Comparison of ENCODE assay signal across 11 mouse cellular contexts in genomic region chr6:146770005-146770745, GRCm38 (mm10). TPM values are rescaled to one million over a fixed set of nuclear protein-coding genes. Genes with fewer than 3 reads are reported as not detected.
DNase-seq lines count a peak whose midpoint lies in the region; ATAC-seq and TF ChIP-seq lines count a peak whose summit lies in the region.
"Had no signal": no experiment of that assay in that cellular context is flagged by ENCODE, and none has a peak within 500 bp of the region (broad histone marks: within the 10 kb centered on the region; RNA-seq: fewer than 3 reads in every experiment).

No protein-coding gene starts in this region.

- H3K27me3 ChIP-seq in intestine, embryonic 16.5 days (replicated peaks; ENCODE audit: control insufficient read depth, insufficient read depth, low read length) = no peaks in the 10 kb centered on the region
- H3K27me3 ChIP-seq in intestine, postnatal 0 days (replicated peaks; ENCODE audit: control insufficient read depth, insufficient read depth, low read length) = no peaks in the 10 kb centered on the region
- H3K27me3 ChIP-seq in heart, embryonic 14.5 days (ENCODE audit: control insufficient read depth, insufficient read depth, low read length) = no peaks in the 10 kb centered on the region
- no peaks in the 10 kb centered on the region for H3K27me3 ChIP-seq in limb, embryonic 13.5 days
- H3K27me3 ChIP-seq: forebrain, embryonic 13.5 days; liver, embryonic 13.5 days had no signal

- no peak overlapping the region for H3K9ac ChIP-seq in intestine, embryonic 16.5 days (ENCODE audit: low read depth, low read length)
- H3K9ac ChIP-seq in intestine, postnatal 0 days (ENCODE audit: low read depth, low read length) = no peak overlapping the region
- no peak overlapping the region for H3K9ac ChIP-seq in heart, embryonic 14.5 days (ENCODE audit: low read length)
- H3K9ac ChIP-seq in limb, embryonic 13.5 days = no peak overlapping the region; the same call in 1 of the 2 replicates
- H3K9ac ChIP-seq: forebrain, embryonic 13.5 days; liver, embryonic 13.5 days had no signal

- ATAC-seq in intestine, embryonic 16.5 days = no peak
- ATAC-seq in intestine, postnatal 0 days = no peak
- ATAC-seq in heart, embryonic 14.5 days (ENCODE audit: insufficient number of reproducible peaks, insufficient read depth, low FRiP score, low read depth) = no peak
- ATAC-seq in limb, embryonic 13.5 days (ENCODE audit: low FRiP score, low read depth) = no peak
- ATAC-seq in erythroblast, adult 5-6 weeks (replicated peaks; ENCODE audit: low FRiP score, poor library complexity, severe bottlenecking) = no peak
- ATAC-seq: forebrain, embryonic 13.5 days had no signal

- DNase-seq in frontal cortex, postnatal 10 days (ENCODE audit: low spot score in 2 of 2) = no peak
- DNase-seq in cerebellum, postnatal 10 days = no peak
- DNase-seq: liver, embryonic 13.5 days had no signal

- TF ChIP-seq POLR2A in bone marrow macrophage, adult 2 months (IDR thresholded peaks at IDR 0.05; ENCODE audit: borderline replicate concordance, low read depth, low read length) = no peak

- no peak overlapping the region for H3K4me2 ChIP-seq in intestine, embryonic 16.5 days (ENCODE audit: low read depth, low read length)
- H3K4me2 ChIP-seq in intestine, postnatal 0 days (replicated peaks; ENCODE audit: low read depth) = no peak overlapping the region
- no peak overlapping the region for H3K4me2 ChIP-seq in heart, embryonic 14.5 days (ENCODE audit: low read length)
- no peak overlapping the region for H3K4me2 ChIP-seq in limb, embryonic 13.5 days (replicated peaks)
- H3K4me2 ChIP-seq: forebrain, embryonic 13.5 days; liver, embryonic 13.5 days had no signal

- H3K4me1 ChIP-seq in intestine, embryonic 16.5 days (ENCODE audit: control insufficient read depth, insufficient read depth, low read length) = no peaks in the 10 kb centered on the region
- no peaks in the 10 kb centered on the region for H3K4me1 ChIP-seq in intestine, postnatal 0 days (replicated peaks; ENCODE audit: control insufficient read depth, insufficient read depth, low read length)
- H3K4me1 ChIP-seq in bone marrow macrophage, adult 2 months (ENCODE audit: control insufficient read depth, insufficient read depth, low read length) = peaks cover 16% of the 10 kb centered on the region
- H3K4me1 ChIP-seq in heart, embryonic 14.5 days (ENCODE audit: control insufficient read depth in 2 of 2, insufficient read depth in 2 of 2, low read length in 2 of 2) = peaks cover 0 to 6% of the 10 kb centered on the region in 2 experiments; a peak in 1 of 4 replicates
- peaks cover 9% of the 10 kb centered on the region; the same call in 1 of the 2 replicates for H3K4me1 ChIP-seq in limb, embryonic 13.5 days
- H3K4me1 ChIP-seq: forebrain, embryonic 13.5 days; liver, embryonic 13.5 days had no signal

- H3K36me3 ChIP-seq in intestine, embryonic 16.5 days (ENCODE audit: control insufficient read depth, insufficient read depth, low read length) = 0 out of 2 replicates have a peak, but pooled peaks cover 7% of the 10 kb centered on the region
- H3K36me3 ChIP-seq in intestine, postnatal 0 days (ENCODE audit: control insufficient read depth, insufficient read depth) = peaks cover 33% of the 10 kb centered on the region; the same call in 1 of the 2 replicates
- H3K36me3 ChIP-seq in heart, embryonic 14.5 days (ENCODE audit: control insufficient read depth, insufficient read depth, low read length) = peaks cover 93% of the 10 kb centered on the region
- peaks cover 77% of the 10 kb centered on the region for H3K36me3 ChIP-seq in limb, embryonic 13.5 days

- no peaks in the 10 kb centered on the region for H3K9me3 ChIP-seq in intestine, embryonic 16.5 days (ENCODE audit: control insufficient read depth, low read length)
- no peaks in the 10 kb centered on the region for H3K9me3 ChIP-seq in intestine, postnatal 0 days (ENCODE audit: control insufficient read depth)
- no peaks in the 10 kb centered on the region for H3K9me3 ChIP-seq in heart, embryonic 14.5 days (ENCODE audit: control insufficient read depth, low read length)
- H3K9me3 ChIP-seq in limb, embryonic 13.5 days = no peaks in the 10 kb centered on the region
- H3K9me3 ChIP-seq: forebrain, embryonic 13.5 days; liver, embryonic 13.5 days had no signal

- no peak overlapping the region for H3K4me3 ChIP-seq in intestine, embryonic 16.5 days (ENCODE audit: low read length)
- no peak overlapping the region for H3K4me3 ChIP-seq in intestine, postnatal 0 days (ENCODE audit: low read depth, low read length)
- H3K4me3 ChIP-seq in bone marrow macrophage, adult 2 months (ENCODE audit: insufficient read depth, low read length) = no peak overlapping the region
- no peak overlapping the region for H3K4me3 ChIP-seq in heart, embryonic 14.5 days (ENCODE audit: control insufficient read depth in 1 of 2, insufficient read depth in 1 of 2, low read depth in 1 of 2, low read length in 2 of 2)
- no peak overlapping the region for H3K4me3 ChIP-seq in limb, embryonic 13.5 days
- H3K4me3 ChIP-seq: forebrain, embryonic 13.5 days; left cerebral cortex, adult 2 months; liver, embryonic 13.5 days had no signal

- WGBS in intestine, embryonic 16.5 days = 67% methylated on average over 6 of the region's 6 CpGs
- 57% methylated on average over 6 of the region's 6 CpGs for WGBS in intestine, postnatal 0 days
- WGBS in heart, embryonic 14.5 days = 58% methylated on average over 6 of the region's 6 CpGs
- 54% methylated on average over 6 of the region's 6 CpGs for WGBS in limb, embryonic 13.5 days

- no peak for TF ChIP-seq CTCF in intestine, postnatal 0 days (IDR thresholded peaks at IDR 0.05; ENCODE audit: low read depth)
- TF ChIP-seq CTCF in bone marrow macrophage, adult 2 months (IDR thresholded peaks at IDR 0.05; ENCODE audit: low read depth, low read length) = no peak

- peak overlapping the region; percentile 8; the same call in 1 of the 2 replicates for H3K27ac ChIP-seq in intestine, embryonic 16.5 days (ENCODE audit: low read length)
- no peak overlapping the region for H3K27ac ChIP-seq in intestine, postnatal 0 days (ENCODE audit: low read depth, low read length)
- H3K27ac ChIP-seq in bone marrow macrophage, adult 2 months (ENCODE audit: insufficient read depth, low read depth, low read length) = peak overlapping the region; percentile 24
- H3K27ac ChIP-seq in heart, embryonic 14.5 days (replicated peaks in 1 of 2; ENCODE audit: control insufficient read depth in 1 of 2, insufficient read depth in 1 of 2, low read depth in 2 of 2, low read length in 2 of 2) = peak overlapping the region; percentile 31 to 50
- peak overlapping the region; percentile 48; the same call in 1 of the 2 replicates for H3K27ac ChIP-seq in limb, embryonic 13.5 days
- H3K27ac ChIP-seq: forebrain, embryonic 13.5 days; left cerebral cortex, adult 2 months; liver, embryonic 13.5 days had no signal

RNA-seq across cellular contexts. Expression of gene Arntl2, which starts 25.7 kb away (rescaled TPM):
- 2.3 and 2.6 TPM in 2 replicates for polyA plus RNA-seq in intestine, embryonic 16.5 days (2015; fragmentation: Nextera tagmentation; extraction: Ambion mirVana)
- polyA plus RNA-seq in intestine, postnatal 0 days (2015; fragmentation: Nextera tagmentation; extraction: Ambion mirVana) = 0.52 and 0.76 TPM in 2 replicates
- 1.9 and 2.7 TPM in 2 replicates for polyA plus RNA-seq in bone marrow macrophage, adult 2 months (2012; ENCODE audit: insufficient read depth, insufficient read length, missing spikeins)
- polyA plus RNA-seq in heart, embryonic 14.5 days (2014; fragmentation: Nextera tagmentation; extraction: Ambion mirVana) = 2.1 and 3.7 TPM in 2 replicates
- 7.3 and 10.2 TPM in 2 replicates for polyA plus RNA-seq in limb, embryonic 13.5 days (2015; fragmentation: Nextera tagmentation; extraction: Ambion mirVana)
- total RNA-seq in erythroblast, adult 5-6 weeks (2015; ENCODE audit: low replicate concordance) = not detected in 2 replicates
- not detected in 2 replicates for total RNA-seq in erythroblast, adult 5-6 weeks (2017; ENCODE audit: low replicate concordance)

RNA-seq across cellular contexts. Expression of gene Stk38l, which starts 45.4 kb away (rescaled TPM):
- polyA plus RNA-seq in intestine, embryonic 16.5 days (2015; fragmentation: Nextera tagmentation; extraction: Ambion mirVana) = 17.1 and 17.9 TPM in 2 replicates
- 11.6 and 13.4 TPM in 2 replicates for polyA plus RNA-seq in intestine, postnatal 0 days (2015; fragmentation: Nextera tagmentation; extraction: Ambion mirVana)
- 7.4 and 8.2 TPM in 2 replicates for polyA plus RNA-seq in bone marrow macrophage, adult 2 months (2012; ENCODE audit: insufficient read depth, insufficient read length, missing spikeins)
- polyA plus RNA-seq in heart, embryonic 14.5 days (2014; fragmentation: Nextera tagmentation; extraction: Ambion mirVana) = 43.1 and 43.2 TPM in 2 replicates
- polyA plus RNA-seq in limb, embryonic 13.5 days (2015; fragmentation: Nextera tagmentation; extraction: Ambion mirVana) = 23.0 TPM in 2 replicates
- 0.58 and 1.0 TPM in 2 replicates for total RNA-seq in erythroblast, adult 5-6 weeks (2015; ENCODE audit: low replicate concordance)
- total RNA-seq in erythroblast, adult 5-6 weeks (2017; ENCODE audit: low replicate concordance) = 1.4 and 6.8 TPM in 2 replicates
